Mouse (Mus musculus) brain, embryonic 14.5 days (tissue): Measurements from ENCODE around the gene Asb18.

Experiments used
- CTCF ChIP-seq: fragments of 200-500 bp; IDR thresholded peaks from 2 replicates; pipeline ENCODE4 v1.5.1; 2012; ENCODE audit warnings: inconsistent platforms, mild to moderate bottlenecking, moderate library complexity, borderline replicate concordance; ENCODE audit not compliant: insufficient read depth, insufficient read length; ENCODE audit errors: extremely low read depth
- POLR2A ChIP-seq: fragments of 200-500 bp; IDR thresholded peaks from 2 replicates; pipeline ENCODE4 v1.6.1; 2012; ENCODE audit warnings: mild to moderate bottlenecking, inconsistent platforms, borderline replicate concordance; ENCODE audit not compliant: poor library complexity, insufficient read depth, insufficient read length, severe bottlenecking; ENCODE audit errors: extremely low read depth

DNA sequence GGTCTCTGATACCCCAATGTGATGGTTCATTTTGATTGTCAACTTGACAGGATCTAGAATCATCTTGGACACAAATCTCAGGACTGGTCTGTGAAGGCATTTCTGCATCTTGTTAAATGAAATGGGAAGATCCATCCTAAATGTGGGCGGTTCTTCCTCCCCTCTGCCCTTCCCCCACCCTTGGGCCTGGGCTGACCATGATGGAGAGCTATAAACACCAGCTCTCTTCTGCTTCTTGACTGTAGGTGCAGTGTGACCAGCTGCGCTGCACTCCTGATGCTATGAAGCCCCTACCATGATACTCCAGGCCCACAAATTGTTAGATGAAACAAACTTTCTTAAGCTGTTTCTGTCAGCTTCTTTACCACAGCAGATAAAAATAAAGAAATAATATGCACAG, 51.2 kb downstream of the Asb18 start:
- TF ChIP-seq CTCF (no peak), POLR2A (no peak)
